8 mouse cellular contexts compared by ENCODE assay signal in genomic region chr7:36698589-36698946, GRCm38 (mm10). TPM values are rescaled to one million over a fixed set of nuclear protein-coding genes. Genes with fewer than 3 reads are reported as not detected.
A peak's percentile ranks its signal among the peaks of the same experiment; 100 is the strongest.
DNase-seq lines count a peak whose midpoint lies in the region; ATAC-seq and TF ChIP-seq lines count a peak whose summit lies in the region.

No protein-coding gene starts in this region.

- no peak for TF ChIP-seq CTCF in cerebellum, adult 2 months (IDR thresholded peaks at IDR 0.05; ENCODE audit: borderline replicate concordance, insufficient read depth, low read depth, low read length)

- no peaks in the 10 kb centered on the region for H3K27me3 ChIP-seq in cerebellum, adult 2 months (ENCODE audit: control insufficient read depth, insufficient read depth, low read length)
- peaks cover 10% of the 10 kb centered on the region for H3K27me3 ChIP-seq in neural tube, embryonic 11.5 days (ENCODE audit: control insufficient read depth, insufficient read depth, low read length)
- H3K27me3 ChIP-seq in limb, embryonic 12.5 days, result peaks cover 24% of the 10 kb centered on the region
- peaks cover 16% of the 10 kb centered on the region for H3K27me3 ChIP-seq in stomach, embryonic 15.5 days (replicated peaks)

- no peak for TF ChIP-seq POLR2A in cerebellum, adult 2 months (IDR thresholded peaks at IDR 0.05; ENCODE audit: borderline replicate concordance, insufficient read depth, low read length)

- H3K27ac ChIP-seq in cerebellum, adult 2 months (ENCODE audit: insufficient read depth, low read length), result no peak overlapping the region
- H3K27ac ChIP-seq in neural tube, embryonic 11.5 days (ENCODE audit: low read depth, low read length), result peak overlapping the region; percentile 92
- H3K27ac ChIP-seq in limb, embryonic 12.5 days, result peak overlapping the region; percentile 89
- peak overlapping the region; percentile 95 for H3K27ac ChIP-seq in stomach, embryonic 15.5 days

- WGBS in cerebellum, adult 2 months, result under 1% methylated on average over 16 of the region's 16 CpGs
- under 1% methylated on average over 16 of the region's 16 CpGs for WGBS in neural tube, embryonic 11.5 days
- WGBS in limb, embryonic 12.5 days, result under 1% methylated on average over 16 of the region's 16 CpGs
- WGBS in stomach, embryonic 15.5 days, result 0% methylated on average over 16 of the region's 16 CpGs

- peak in 1 of 2 experiments; percentile 30 for DNase-seq in cerebellum, adult 2 months
- no peak for DNase-seq in cerebellum, adult 9-10 months
- DNase-seq in neural tube, embryonic 11.5 days (ENCODE audit: low spot score), result peak; percentile 46
- no peak for DNase-seq in neural tube, embryonic 10.5 days (ENCODE audit: extremely low spot score, low spot score)
- no peak for DNase-seq in thymus, postnatal 0 days (ENCODE audit: low spot score)

- 0 out of 2 replicates have a peak, but pooled peaks cover 5% of the 10 kb centered on the region for H3K4me1 ChIP-seq in cerebellum, adult 2 months (ENCODE audit: control insufficient read depth, insufficient read depth, low read length)
- peaks cover 19% of the 10 kb centered on the region for H3K4me1 ChIP-seq in neural tube, embryonic 11.5 days (ENCODE audit: control insufficient read depth, insufficient read depth, low read length)
- peaks cover 26% of the 10 kb centered on the region for H3K4me1 ChIP-seq in limb, embryonic 12.5 days (replicated peaks)
- peaks cover 11% of the 10 kb centered on the region for H3K4me1 ChIP-seq in stomach, embryonic 15.5 days

- H3K4me2 ChIP-seq in neural tube, embryonic 11.5 days (ENCODE audit: low read depth), result peak overlapping the region; percentile 94
- H3K4me2 ChIP-seq in limb, embryonic 12.5 days, result peak overlapping the region; percentile 99
- H3K4me2 ChIP-seq in stomach, embryonic 15.5 days, result peak overlapping the region; percentile 98

- H3K36me3 ChIP-seq in neural tube, embryonic 11.5 days (ENCODE audit: control insufficient read depth, insufficient read depth, low read length), result no peaks in the 10 kb centered on the region
- no peaks in the 10 kb centered on the region for H3K36me3 ChIP-seq in limb, embryonic 12.5 days
- H3K36me3 ChIP-seq in stomach, embryonic 15.5 days, result no peaks in the 10 kb centered on the region

- no peaks in the 10 kb centered on the region for H3K9me3 ChIP-seq in neural tube, embryonic 11.5 days (ENCODE audit: control insufficient read depth, low read length)
- H3K9me3 ChIP-seq in limb, embryonic 12.5 days, result no peaks in the 10 kb centered on the region
- H3K9me3 ChIP-seq in stomach, embryonic 15.5 days, result no peaks in the 10 kb centered on the region

- ATAC-seq in neural tube, embryonic 11.5 days (ENCODE audit: insufficient read depth, low FRiP score, low TSS enrichment), result no peak
- ATAC-seq in limb, embryonic 12.5 days (ENCODE audit: insufficient number of reproducible peaks, insufficient read depth, low FRiP score, low TSS enrichment, low read depth), result no peak
- no peak for ATAC-seq in stomach, embryonic 15.5 days (ENCODE audit: insufficient read depth, low FRiP score, low read depth)
- no peak for ATAC-seq in megakaryocyte-erythroid progenitor cell, adult 5-6 weeks (replicated peaks; ENCODE audit: low FRiP score, low TSS enrichment, poor library complexity, severe bottlenecking)

- H3K9ac ChIP-seq in neural tube, embryonic 11.5 days (ENCODE audit: low read length), result peak overlapping the region; percentile 86
- peak overlapping the region; percentile 83 for H3K9ac ChIP-seq in limb, embryonic 12.5 days (replicated peaks)
- peak overlapping the region; percentile 67 for H3K9ac ChIP-seq in stomach, embryonic 15.5 days

- peak overlapping the region; percentile 82 for H3K4me3 ChIP-seq in cerebellum, adult 2 months (replicated peaks; ENCODE audit: insufficient read depth, low read depth, low read length)
- peak overlapping the region; percentile 92 for H3K4me3 ChIP-seq in neural tube, embryonic 11.5 days (ENCODE audit: low read depth, low read length)
- peak overlapping the region; percentile 84 for H3K4me3 ChIP-seq in limb, embryonic 12.5 days (replicated peaks)
- peak overlapping the region; percentile 78 for H3K4me3 ChIP-seq in stomach, embryonic 15.5 days (replicated peaks)

RNA-seq across cellular contexts. Expression of gene Tshz3, which starts 0.7 kb away (rescaled TPM):
- polyA plus RNA-seq in cerebellum, adult 2 months (2012; rRNA removed), result 12.5 and 13.5 TPM in 2 replicates
- 15.2 and 16.3 TPM in 2 replicates for polyA plus RNA-seq in neural tube, embryonic 11.5 days (2014; fragmentation: Nextera tagmentation; extraction: Ambion mirVana)
- polyA plus RNA-seq in limb, embryonic 12.5 days (2016; fragmentation: Nextera tagmentation; extraction: Ambion mirVana), result 10.4 and 10.8 TPM in 2 replicates
- 14.3 and 16.2 TPM in 2 replicates for polyA plus RNA-seq in stomach, embryonic 15.5 days (2015; fragmentation: Nextera tagmentation; extraction: Ambion mirVana)
- 0.64 and 0.99 TPM in 2 replicates for polyA plus RNA-seq in thymus, postnatal 0 days (2015; fragmentation: Nextera tagmentation; extraction: Ambion mirVana)
- not detected in 2 replicates for total RNA-seq in megakaryocyte-erythroid progenitor cell, adult 5-6 weeks (2014; fragmentation: Nextera tagmentation)
- total RNA-seq in megakaryocyte-erythroid progenitor cell, adult 5-6 weeks (2017), result 0.15 TPM in 1 of 2 replicates, not detected in the other
